Mouse (Mus musculus) left cerebral cortex, postnatal 10 days (tissue): ENCODE results near the gene Samd13. TPM values are rescaled to one million over a fixed set of nuclear protein-coding genes. Genes with fewer than 3 reads are reported as not detected.
A peak's percentile ranks its signal among the peaks of the same experiment; 100 is the strongest.

ENCODE experiments used
- DNase-seq, 2 experiments: peaks; one replicate each; pipeline ENCODE4 v3.0.0; 2021 to 2022; ENCODE audit warnings: low spot score in 2 of 2, mixed read lengths in 1 of 2; ENCODE audit errors: extremely low spot score in 1 of 2
- intact Hi-C: fragments of 180-260 bp; cut with DNase I; formaldehyde crosslinking; loops from one replicate; pipeline ENCODE4 v1.15.1; 2025
- total RNA-seq, 2 experiments: library from RNA; stranded (reverse); gene quantifications; 2 replicates each; pipeline ENCODE4 v1.2.3; 2021

Gene Samd13
- 1 to 10 TPM in 1 of 2 experiments, under 1 TPM in 1; 0.43 to 1.3 TPM for total RNA-seq

- DNase-seq: peak; percentile 55 to 86
These were observed at the start of gene Samd13 for GRCm38 (mm10) chr3:146684811-146685675. Samd13 (minus strand) TSS chr3:146685592.

GRCm38 (mm10) chr3:146731499-146731898, 46.1 kb upstream of the Samd13 start:
- no peak for DNase-seq
- intact Hi-C loops: no loop called here

More at GRCm38 (mm10) chr3:146684811-146685675, at the start of gene Samd13:
- intact Hi-C loops: loop anchor here (10.0 kb wide), 1 partner anchor 60 kb away; no protein-coding TSS in a partner anchor

DNA sequence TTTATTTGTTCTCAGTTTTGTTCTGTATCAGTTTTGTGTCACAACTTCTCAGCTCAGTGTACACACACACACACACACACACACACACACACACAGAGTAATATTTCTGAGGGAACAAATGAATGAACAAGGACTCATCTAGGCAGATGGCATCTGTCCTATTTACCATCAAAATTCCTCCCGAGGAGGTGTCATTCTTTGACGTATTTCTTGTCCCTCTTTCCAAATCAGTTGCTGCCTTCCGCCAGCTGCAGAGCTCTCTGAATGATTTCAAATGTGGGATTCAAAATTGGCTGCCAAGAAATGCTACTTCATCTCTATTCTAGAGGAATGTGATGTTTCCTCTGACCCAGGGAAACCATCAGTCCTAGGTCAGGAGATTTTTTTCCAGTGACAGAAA, 37.6 kb upstream of the Samd13 start:
- intact Hi-C loops: no loop called here
- DNase-seq: no peak

- intact Hi-C loops: loop anchor here (5.0 kb wide), 1 partner anchor 157 kb away; no protein-coding TSS in a partner anchor
- DNase-seq: peak in 1 of 2 experiments; percentile 40
These were observed 34.3 kb upstream of the Samd13 start for GRCm38 (mm10) chr3:146719696-146720095.

DNA sequence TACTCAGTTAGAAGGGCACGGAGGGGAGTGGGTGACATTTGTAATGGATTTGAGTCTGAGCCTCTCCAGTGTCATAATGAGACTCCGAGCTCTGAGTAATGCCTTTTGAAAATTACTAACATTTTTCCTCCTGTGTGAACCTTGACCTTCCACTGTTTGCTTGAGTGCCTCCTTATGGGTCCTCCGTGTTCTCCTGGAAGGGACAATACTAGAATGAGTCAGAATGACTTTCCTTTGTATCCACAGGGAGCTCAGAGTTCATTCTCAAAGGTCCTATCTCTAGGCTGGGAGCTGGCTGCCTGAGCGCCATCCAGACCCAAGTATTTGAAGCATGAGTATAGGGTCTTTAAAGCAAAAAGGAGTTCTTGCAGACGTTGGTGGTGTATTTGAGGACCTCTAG, 32.9 kb upstream of the Samd13 start:
- intact Hi-C loops: loop anchor here (5.0 kb wide), 1 partner anchor 156 kb away; no protein-coding TSS in a partner anchor
- no peak for DNase-seq

DNA sequence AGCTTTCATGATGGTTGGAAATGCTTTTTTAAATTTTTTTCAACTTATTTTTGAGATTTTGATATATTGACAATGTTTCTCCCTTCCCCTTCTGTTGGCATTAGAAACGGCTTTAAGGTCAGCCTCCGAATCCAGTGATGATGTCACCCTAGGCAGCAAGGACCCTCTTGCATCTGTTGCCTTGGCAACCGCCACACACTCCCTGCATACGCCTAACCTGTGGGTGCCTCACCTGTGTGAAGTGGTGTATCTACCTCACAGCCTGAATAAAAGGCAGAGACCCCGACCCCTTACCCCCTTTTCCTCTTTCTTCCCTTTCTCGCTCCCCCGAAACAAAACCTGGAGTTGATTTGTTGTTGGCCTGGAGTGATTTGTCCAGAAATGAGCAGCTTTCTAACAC, 26.9 kb upstream of the Samd13 start:
- intact Hi-C loops: loop anchor here (5.0 kb wide), 1 partner anchor 90 kb away; no protein-coding TSS in a partner anchor
- no peak for DNase-seq

GRCm38 (mm10) chr3:146711559-146711958, 26.2 kb upstream of the Samd13 start:
- intact Hi-C loops: loop anchor here (5.0 kb wide), 1 partner anchor 89 kb away; no protein-coding TSS in a partner anchor
- DNase-seq: peak; percentile 27 to 46

GRCm38 (mm10) chr3:146711084-146711483, 25.7 kb upstream of the Samd13 start:
- no peak for DNase-seq
- intact Hi-C loops: loop anchor here (5.0 kb wide), 1 partner anchor 89 kb away; no protein-coding TSS in a partner anchor

DNA sequence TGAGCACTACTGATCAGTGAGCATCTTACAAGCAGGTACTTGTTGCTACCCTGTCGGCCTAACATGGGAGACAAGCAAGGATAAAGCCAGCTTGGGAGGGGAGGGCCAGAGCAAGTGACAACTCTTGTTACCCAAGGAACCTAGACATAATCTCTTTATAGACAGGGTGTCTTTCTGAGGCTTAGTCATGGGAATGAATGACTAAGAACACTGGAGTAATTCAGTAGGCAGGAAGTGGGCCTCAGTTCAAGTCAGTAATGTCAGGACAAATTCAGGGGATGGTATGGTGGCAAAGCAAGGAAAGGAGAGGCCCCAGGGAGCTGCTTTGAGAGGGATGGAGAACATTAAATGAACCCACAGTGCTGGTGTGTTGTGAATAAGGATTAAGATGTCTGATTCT, 23.7 kb upstream of the Samd13 start:
- DNase-seq: no peak
- intact Hi-C loops: no loop called here

- no peak for DNase-seq
- intact Hi-C loops: no loop called here
These were observed 23.0 kb upstream of the Samd13 start for GRCm38 (mm10) chr3:146708381-146708780.

GRCm38 (mm10) chr3:146704099-146704498, 18.7 kb upstream of the Samd13 start:
- no peak for DNase-seq
- intact Hi-C loops: no loop called here

DNA sequence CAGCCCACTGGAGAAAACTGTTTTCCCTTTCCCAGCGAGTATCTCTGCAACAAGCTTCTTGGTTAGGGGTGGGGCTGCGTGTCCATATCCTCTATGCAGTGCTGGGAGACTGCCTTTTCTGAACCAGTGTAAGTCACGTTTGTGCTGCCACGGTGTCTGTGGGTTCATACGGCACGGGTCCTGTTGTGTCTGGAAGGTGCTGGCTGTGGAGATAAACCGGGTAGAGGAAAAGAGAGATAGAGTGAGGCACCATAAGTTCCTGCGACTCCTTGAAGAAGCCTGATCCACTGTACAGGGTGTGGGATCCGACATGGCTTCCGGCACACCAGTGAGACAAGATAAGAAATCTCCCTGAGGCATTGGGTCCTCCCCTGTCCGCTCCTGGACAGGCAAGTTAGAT, 14.7 kb upstream of the Samd13 start:
- no peak for DNase-seq
- intact Hi-C loops: no loop called here

DNA sequence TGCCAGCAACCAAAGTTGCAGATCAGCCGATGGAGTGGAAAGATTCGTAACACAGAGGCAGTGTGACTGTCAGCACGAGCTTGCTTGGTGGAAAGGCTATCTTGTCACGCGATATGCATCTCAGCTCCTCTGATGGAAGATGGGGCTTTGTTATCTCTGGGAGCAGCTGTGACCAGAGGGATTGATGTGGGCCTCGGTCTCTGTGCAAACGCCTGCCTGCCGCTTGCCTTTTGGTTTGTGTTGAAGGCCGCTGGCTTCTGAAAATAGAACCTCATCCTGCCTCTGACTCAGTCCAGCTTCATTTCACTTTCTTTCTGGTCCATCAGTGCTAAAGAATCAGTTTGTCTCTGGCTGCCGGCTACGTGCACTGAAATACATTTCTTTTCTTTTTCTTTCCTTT, 13.6 kb upstream of the Samd13 start:
- intact Hi-C loops: no loop called here
- no peak for DNase-seq

GRCm38 (mm10) chr3:146692547-146692946, 7.2 kb upstream of the Samd13 start:
- no peak for DNase-seq
- intact Hi-C loops: no loop called here

- intact Hi-C loops: loop anchor here (10.0 kb wide), 1 partner anchor 62 kb away; no protein-coding TSS in a partner anchor
These were observed 1.8 kb upstream of the Samd13 start for GRCm38 (mm10) chr3:146687121-146687725.

DNA sequence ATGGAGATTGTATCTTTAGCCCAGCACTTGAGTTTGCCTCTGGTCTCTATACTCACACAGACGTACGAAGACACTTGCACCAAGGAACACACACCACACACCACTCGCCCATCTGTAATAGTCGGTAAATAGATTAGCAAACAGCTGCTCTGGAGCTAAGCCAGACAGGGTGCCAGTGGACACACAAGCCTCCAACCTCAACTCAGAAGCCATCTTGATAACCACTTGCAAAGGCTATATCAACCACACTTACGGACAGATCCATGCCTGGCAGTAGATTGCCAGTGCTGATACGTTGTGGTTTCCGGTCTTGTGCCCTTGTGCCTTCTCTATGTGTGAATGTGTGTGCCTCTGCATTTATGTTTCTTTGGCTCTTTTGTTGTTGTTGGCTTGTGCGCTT, 1.0 kb upstream of the Samd13 start:
- no peak for DNase-seq
- intact Hi-C loops: loop anchor here (10.0 kb wide), 1 partner anchor 62 kb away; no protein-coding TSS in a partner anchor

More at GRCm38 (mm10) chr3:146687121-146687725, 1.8 kb upstream of the Samd13 start:
- no peak for DNase-seq

GRCm38 (mm10) chr3:146683095-146683494, 2.3 kb downstream of the Samd13 start:
- intact Hi-C loops: loop anchor here (10.0 kb wide), 1 partner anchor 58 kb away; no protein-coding TSS in a partner anchor
- DNase-seq: no peak

- DNase-seq: peak; percentile 71 to 73
- intact Hi-C loops: loop anchor here (10.0 kb wide), 1 partner anchor 57 kb away; no protein-coding TSS in a partner anchor
These were observed 3.2 kb downstream of the Samd13 start for GRCm38 (mm10) chr3:146682140-146682651.

- no peak for DNase-seq
- intact Hi-C loops: loop anchor here (10.0 kb wide), 1 partner anchor 57 kb away; no protein-coding TSS in a partner anchor
These were observed 3.7 kb downstream of the Samd13 start for GRCm38 (mm10) chr3:146681696-146682095.
